Mouse (Mus musculus) skeletal muscle tissue, adult 2 months (tissue): ENCODE measurements at regions not wholly inside any gene's neighbourhood (a gene's known extent, or its start where the extent isn't known, plus 50 kb on each side); places are given as distances from the start of the nearest gene placed in this dataset.

ENCODE experiments used
- DNase-seq: peaks from one replicate; pipeline ENCODE4 v3.0.0-alpha.2; 2012; ENCODE audit warnings: low read depth, low spot score

DNA sequence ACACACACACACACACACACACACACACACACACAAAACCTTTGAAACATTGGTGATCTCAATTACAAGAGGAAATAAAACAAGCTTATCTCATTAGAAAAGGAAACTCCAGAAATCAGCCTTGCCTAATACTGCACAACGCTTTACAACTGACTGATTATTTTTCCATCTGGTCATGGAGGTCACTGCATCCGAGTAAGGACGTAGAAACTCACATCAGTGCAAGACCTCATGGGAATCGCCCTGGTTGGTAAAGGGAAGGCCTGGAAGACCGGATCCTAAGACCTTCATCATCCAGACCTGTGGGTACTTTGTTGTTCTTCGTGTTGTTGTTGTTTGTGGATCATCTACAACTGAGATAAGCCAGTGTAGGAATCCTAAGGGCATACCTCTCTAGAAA, 77.8 kb upstream of the Sestd1 start:
- no peak for DNase-seq

DNA sequence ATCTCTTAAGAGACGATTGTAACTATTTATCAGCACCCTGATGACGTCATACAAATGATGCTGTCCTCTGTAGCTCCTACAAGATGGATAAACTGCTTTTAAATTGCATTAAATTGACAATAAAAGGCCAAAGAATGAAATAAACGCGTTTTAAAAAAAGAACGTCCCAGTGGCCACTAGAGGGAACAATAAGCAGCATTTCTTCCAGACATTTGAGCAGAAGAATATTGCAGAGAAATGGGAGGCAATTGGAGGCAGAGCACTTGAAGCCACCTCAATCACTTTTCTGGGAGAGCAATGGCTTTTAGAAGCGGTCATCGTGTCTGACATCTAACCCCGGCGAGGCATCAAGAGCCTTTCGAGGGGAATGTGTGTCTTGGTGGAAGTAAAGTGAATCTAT, 76.4 kb upstream of the Sestd1 start:
- no peak for DNase-seq

DNA sequence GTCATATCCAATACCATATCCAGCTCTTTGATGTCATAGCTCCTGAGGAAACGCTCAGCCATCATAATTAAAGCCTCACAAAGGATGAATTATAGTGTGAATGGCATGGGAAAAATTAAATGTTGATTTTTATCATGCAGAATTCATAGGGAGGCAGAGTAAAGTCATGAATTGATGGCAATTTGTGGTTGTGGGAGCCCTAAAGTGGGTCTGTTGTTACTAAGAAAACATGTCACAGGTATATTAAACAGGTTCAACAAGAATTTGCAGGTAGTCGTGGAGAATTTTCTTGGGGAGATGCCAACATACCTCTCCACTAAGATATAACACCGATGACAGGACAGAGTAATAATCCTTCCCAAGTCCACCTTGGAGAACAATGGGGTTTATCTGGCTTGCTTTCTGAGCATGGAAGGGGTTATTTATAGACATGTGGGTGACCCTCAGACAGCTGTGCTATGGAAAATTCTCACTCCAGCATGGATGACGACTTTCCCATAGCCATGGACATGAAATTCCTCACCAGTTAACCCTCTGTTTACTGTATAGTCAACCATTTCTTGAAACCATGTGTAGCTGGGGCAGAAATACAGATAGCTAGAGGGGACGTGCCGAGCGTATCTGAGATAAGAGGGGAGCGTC, 71.7 kb upstream of the Sestd1 start:
- DNase-seq: no peak

DNA sequence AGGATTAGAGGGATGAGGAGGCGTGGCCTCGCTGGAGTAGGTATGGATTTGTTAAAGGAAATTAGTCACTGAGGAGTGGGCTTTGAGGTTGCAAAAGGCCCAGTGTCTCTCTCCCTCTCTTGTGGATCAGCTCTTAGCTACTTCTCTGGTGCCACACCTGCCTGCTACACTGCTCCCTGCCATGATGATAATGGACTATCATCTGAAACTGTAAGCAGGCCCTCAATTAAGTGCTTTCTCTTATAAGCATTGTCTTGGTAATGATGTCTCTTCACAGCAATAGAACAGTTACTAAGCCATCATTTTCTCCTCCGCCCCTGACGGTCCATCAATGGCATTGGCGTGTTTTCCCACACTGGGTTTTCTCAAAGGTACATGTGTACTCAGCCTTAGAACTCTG, 66.6 kb upstream of the Sestd1 start:
- no peak for DNase-seq

DNA sequence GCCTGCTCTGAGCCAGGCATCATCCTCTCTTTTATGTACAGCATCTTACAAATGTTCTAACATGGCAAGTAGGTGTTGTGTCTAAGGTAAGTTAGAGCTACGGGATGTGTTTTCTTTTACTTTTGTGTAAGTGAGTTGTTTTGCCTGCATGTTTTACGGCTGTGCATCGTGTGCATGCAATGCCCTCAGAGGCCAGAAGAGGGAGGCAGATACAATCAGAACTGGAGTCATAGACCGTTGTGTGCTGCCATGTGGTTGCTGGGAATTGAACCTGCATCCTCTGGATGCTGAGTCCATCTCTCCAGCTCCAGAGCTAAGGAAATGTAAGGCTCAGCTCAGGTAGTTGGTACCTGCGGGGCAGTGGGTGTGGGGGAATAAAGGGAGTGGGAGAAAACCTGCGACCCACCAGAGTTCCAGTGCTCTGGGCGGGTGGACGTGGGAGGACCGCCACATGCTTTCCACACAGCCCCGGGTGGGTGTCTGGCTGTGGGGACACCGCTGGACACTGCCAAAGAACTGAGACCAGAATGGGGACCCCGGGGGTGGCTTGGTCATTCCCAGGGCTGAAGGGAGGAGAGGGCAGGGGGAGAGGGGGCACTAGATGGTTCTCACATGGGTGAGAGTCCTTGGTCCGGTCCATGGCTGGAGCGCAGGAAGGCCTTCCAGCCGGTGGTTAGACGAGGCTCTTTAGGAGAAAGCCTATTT, 63.5 kb upstream of the Sestd1 start:
- no peak for DNase-seq

- no peak for DNase-seq
Observed at GRCm38 (mm10) chr2:77342416-77342815, 62.0 kb upstream of the Sestd1 start.

DNA sequence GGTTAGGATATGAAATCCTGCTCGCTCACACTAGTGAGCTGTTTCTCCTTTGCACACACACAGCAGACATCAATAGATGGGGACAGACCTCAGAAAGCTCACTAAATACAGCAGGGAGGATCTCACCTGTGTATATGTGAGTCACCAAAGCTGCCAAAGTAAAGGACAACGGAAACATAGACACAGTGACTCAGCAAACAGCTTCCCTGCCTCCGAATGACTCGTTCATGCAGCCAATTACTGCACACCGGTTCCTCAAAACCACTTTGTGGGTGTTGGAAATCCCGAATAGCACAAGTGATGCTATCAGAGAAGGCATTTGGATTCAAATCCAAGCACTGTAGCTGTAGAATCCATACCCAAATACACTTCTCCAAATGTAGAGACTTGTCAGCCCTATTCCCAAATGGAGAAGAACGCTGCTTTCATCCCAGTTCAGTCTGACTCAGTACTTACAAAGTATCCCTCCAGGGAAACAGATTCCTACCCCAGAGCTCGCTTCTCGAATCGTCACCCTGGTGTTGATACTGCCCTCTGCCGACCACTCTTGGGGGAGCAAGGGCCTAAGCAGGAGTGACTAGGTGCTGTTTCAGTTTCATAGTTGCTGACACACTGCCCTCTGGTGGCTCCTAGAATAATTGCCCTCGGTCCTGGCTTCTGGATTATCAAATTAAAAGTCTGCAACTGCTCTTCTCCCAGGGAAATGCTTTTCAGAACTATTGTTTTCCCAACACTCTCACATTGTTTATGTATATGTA, 61.4 kb upstream of the Sestd1 start:
- peak; percentile 93 for DNase-seq

DNA sequence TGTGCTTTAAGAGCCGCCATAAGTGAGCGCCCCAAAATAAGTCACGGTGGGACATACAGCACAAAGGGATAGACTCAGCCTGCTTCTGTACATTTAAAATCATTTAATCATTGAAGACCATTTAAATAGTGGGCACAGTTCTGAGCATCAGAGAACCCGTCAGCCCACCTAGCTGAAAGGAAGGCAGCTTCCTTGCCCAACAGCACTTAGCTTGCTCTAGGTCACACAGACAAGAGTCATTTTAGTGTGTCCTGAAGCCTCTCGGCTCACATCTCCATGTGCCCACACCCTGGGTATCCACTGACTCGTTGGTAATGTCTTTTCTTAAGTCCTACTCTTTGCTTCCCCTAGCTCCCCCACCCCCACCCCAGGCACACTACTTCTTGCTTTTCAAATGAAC, 59.7 kb upstream of the Sestd1 start:
- DNase-seq: no peak

- DNase-seq: no peak
Observed at GRCm38 (mm10) chr2:77337786-77338406, 57.5 kb upstream of the Sestd1 start.

DNA sequence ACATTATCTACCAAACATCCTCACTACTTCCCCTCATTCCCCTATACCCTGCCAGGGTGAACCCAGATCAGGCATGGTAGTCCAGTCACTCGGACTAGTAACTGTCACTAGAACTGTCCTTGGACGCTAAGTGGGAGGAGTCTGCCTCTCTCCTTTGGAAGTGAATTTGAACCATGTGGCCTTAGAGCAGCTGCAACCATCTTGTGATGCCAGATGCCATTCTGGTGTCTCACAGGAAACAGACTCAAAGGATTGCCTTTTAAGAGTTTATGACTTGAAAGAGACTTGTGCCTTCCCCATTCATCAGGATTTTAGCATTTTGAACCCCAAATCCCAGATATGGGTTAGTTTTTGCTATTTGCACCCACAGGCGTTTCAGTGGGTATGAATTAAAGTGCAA, 56.9 kb upstream of the Sestd1 start:
- DNase-seq: no peak

GRCm38 (mm10) chr2:77336810-77337209, 56.4 kb upstream of the Sestd1 start:
- no peak for DNase-seq

- no peak for DNase-seq
Observed at GRCm38 (mm10) chr2:77334706-77335105, 54.3 kb upstream of the Sestd1 start.

- DNase-seq: no peak
Observed at GRCm38 (mm10) chr2:77333394-77334079, 53.1 kb upstream of the Sestd1 start.
